Mouse (Mus musculus): ENCODE measurements around the gene Cd44. TPM values are rescaled to one million over a fixed set of nuclear protein-coding genes. Genes with fewer than 3 reads are reported as not detected.

The Cd44 gene
- 77.1 TPM for polyA plus RNA-seq (2012; fragmentation: generic; extraction: Trizol)

DNA sequence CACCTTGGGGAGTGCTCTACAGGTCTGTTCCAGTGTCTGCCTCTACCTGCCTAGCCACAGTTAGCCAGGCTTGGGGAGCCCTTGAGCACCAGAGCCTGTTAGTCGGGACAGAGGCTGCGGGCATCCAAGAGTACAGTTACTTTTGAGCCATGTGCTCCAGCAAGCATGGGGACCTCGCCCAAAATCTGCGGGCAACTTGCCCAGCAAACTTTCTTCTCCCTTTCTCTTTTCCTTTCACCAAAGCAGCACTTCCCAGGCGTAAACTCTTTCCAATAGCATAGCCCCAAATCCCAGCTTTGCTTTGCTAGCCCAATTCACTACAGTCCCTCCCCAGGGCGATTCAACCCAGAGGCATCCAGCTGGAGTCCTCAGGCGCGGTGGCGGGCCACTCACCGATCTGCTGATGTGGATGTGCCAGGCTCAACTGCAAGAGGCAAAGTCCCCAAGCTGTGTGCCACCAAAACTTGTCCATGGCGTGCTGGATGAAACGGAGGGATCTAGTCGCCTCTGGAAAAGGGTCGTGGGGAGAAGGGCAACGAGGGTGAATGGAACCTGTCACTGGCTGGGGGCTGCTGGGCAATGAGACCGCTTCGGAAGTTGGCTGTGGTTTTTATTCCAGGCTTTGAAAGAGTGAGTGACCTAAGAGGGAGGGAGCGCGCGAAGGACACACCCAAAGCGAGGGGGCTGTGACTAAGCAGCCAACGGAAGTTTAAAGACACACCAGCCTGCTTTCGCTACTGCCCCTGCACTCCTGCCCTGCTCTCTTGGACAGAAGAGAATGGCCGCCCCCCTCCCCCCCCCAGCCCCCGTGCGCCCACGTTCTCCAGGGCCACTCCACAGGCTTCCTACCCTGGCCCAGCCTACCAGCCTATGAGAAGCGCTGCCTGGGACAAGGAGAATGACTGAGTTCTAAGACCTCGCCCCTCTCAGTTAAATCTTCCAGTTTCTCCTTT lies at the start of gene Cd44:
Cd44 (minus strand) TSS at position 791 of the 953 bp plus-strand sequence.
- Histone ChIP-seq H3K4me3 (peak within 1 kb of the TSS; percentile 82), H3K27me3 (ENCODE audit: control insufficient read depth, insufficient read depth, insufficient read length) (no peaks in the 10 kb centered on the region), H3K4me2 (ENCODE audit: low read depth) (peak within 1 kb of the TSS; percentile 87), H3K36me3 (ENCODE audit: control insufficient read depth, insufficient read depth) (peaks cover 6% of the 10 kb centered on the region), H3K79me2 (ENCODE audit: control insufficient read depth, insufficient read depth) (peaks cover 52% of the 10 kb centered on the region), H3ac (ENCODE audit: control insufficient read depth, insufficient read length) (peak within 1 kb of the TSS; percentile 45)
- TF ChIP-seq POLR2AphosphoS2 (IDR thresholded peaks at IDR 0.05; ENCODE audit: insufficient read length, low read depth) = peak; percentile 99
- peak; percentile 98 for TF ChIP-seq POLR2A (IDR thresholded peaks at IDR 0.05; ENCODE audit: insufficient read length, low read depth)
- no peak for TF ChIP-seq REST (IDR thresholded peaks at IDR 0.05; ENCODE audit: insufficient read depth, insufficient read length)
- TF ChIP-seq CEBPB (IDR thresholded peaks at IDR 0.05; ENCODE audit: insufficient read depth, poor library complexity, severe bottlenecking) = 0 out of 2 replicates have a peak, but pooled peaks have one; percentile 10
- TF ChIP-seq MYOD1 (IDR thresholded peaks at IDR 0.05; ENCODE audit: control insufficient read depth in 1 of 3, insufficient read length in 2 of 3, low read depth in 2 of 3) = peak in 1 of 3 experiments; percentile 3
- TF ChIP-seq E2F4 (IDR thresholded peaks at IDR 0.05; ENCODE audit: insufficient read depth) = peak; percentile 54

DNA sequence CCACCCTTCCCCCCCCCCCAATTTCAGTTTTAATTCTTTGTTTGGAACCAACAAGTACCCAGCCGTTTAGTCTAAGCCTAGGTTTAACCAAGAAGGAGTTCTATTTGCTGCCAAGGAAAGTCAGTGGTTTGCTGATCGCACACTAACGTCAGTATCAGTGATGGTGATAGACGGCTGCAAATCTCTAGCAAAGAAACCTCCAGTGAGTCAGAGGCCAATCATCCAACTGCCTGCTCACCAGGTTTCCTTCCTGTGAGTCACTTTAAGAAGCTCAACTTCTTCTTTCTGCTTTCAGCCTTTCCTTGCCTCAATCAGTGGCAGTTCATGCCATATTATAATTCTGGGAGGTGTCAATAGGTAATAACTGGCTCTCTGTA lies 47.0 kb upstream of the Cd44 start:
- no peak overlapping the region for H3K4me3 ChIP-seq
- no peak overlapping the region for H3ac ChIP-seq (ENCODE audit: control insufficient read depth, insufficient read length)
- H3K79me2 ChIP-seq (ENCODE audit: control insufficient read depth, insufficient read depth) = no peaks in the 10 kb centered on the region
- TF ChIP-seq SRF (IDR thresholded peaks at IDR 0.05; ENCODE audit: control insufficient read depth, insufficient read length, low read depth) = no peak
- peak in 1 of 3 experiments; percentile 23 for TF ChIP-seq MYOD1 (IDR thresholded peaks at IDR 0.05; ENCODE audit: control insufficient read depth in 1 of 3, insufficient read length in 2 of 3, low read depth in 2 of 3)
- TF ChIP-seq TCF3 (IDR thresholded peaks at IDR 0.05; ENCODE audit: insufficient read length, low read depth) = no peak
- no peaks in the 10 kb centered on the region for H3K27me3 ChIP-seq (ENCODE audit: control insufficient read depth, insufficient read depth, insufficient read length)
- H3K36me3 ChIP-seq (ENCODE audit: control insufficient read depth, insufficient read depth) = no peaks in the 10 kb centered on the region
- H3K4me2 ChIP-seq (ENCODE audit: low read depth) = peak overlapping the region; percentile 77

DNA sequence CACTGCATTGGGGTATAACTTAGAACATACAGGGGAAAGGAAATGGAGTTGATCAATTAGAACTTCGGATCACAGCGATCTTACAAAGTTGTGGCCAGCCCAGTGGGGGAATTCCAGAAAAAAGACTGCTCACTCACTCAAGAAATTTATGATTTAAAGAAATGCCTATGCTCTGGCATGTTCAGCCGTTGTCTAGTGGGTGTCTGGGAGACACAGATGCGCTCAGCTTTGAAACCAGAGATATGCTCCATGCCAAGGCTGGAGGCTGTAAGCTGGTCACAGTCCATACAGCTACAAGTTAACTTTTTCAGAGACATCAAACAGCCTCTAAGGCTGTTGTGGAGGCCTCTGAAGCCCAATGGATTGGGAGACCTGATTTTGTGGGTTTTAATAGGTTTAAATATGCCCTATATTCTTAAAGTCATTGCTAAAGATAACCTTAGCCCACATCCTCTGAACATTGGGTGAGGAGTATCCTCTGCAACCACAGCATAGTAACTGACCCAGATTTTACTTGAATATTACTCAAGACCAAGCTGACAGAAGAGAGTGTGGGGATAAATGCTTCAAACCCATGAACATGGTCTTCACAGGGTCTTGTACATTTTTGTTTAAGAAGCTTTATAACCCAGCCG lies 46.5 kb upstream of the Cd44 start:
- TF ChIP-seq MYOG (IDR thresholded peaks at IDR 0.05; ENCODE audit: control insufficient read depth in 1 of 3, insufficient read depth in 1 of 3, insufficient read length in 2 of 3, low read depth in 2 of 3) (no peak), TCF12 (IDR thresholded peaks at IDR 0.05; ENCODE audit: insufficient read depth, poor library complexity, severe bottlenecking) (no peak), POLR2AphosphoS2 (IDR thresholded peaks at IDR 0.05; ENCODE audit: insufficient read length, low read depth) (no peak), REST (IDR thresholded peaks at IDR 0.05; ENCODE audit: insufficient read depth, insufficient read length) (no peak), E2F4 (IDR thresholded peaks at IDR 0.05; ENCODE audit: insufficient read depth) (no peak), MYOD1 (IDR thresholded peaks at IDR 0.05; ENCODE audit: control insufficient read depth in 1 of 3, insufficient read length in 2 of 3, low read depth in 2 of 3) (no peak), TCF3 (IDR thresholded peaks at IDR 0.05; ENCODE audit: insufficient read length, low read depth) (no peak)
- Histone ChIP-seq H3K4me2 (ENCODE audit: low read depth) (peak overlapping the region; percentile 77), H3K4me3 (no peak overlapping the region), H3K36me3 (ENCODE audit: control insufficient read depth, insufficient read depth) (no peaks in the 10 kb centered on the region), H3K79me2 (ENCODE audit: control insufficient read depth, insufficient read depth) (no peaks in the 10 kb centered on the region), H3ac (ENCODE audit: control insufficient read depth, insufficient read length) (no peak overlapping the region), H3K27me3 (ENCODE audit: control insufficient read depth, insufficient read depth, insufficient read length) (no peaks in the 10 kb centered on the region)

DNA sequence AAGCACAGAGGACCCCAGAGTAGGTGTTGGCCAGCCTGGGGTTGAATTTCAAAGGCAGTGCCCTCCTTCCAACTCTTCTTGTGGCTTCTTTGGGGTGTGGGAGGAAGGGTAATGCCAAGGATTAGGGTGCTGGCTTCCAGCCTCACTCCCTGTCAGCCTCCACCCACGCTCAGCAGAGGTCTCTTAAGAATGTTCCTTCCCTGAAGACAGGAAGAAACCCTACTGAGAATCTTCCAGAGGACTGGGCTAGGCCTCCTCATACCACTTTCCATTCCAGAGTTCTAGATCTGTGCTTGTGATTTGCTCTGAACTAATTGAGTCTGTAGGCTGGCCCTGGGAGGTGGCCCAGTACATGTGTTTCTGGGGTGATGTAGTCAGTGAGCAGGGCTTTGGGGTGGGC lies 43.6 kb upstream of the Cd44 start:
- H3K36me3 ChIP-seq (ENCODE audit: control insufficient read depth, insufficient read depth) = no peaks in the 10 kb centered on the region
- TF ChIP-seq POLR2AphosphoS2 (IDR thresholded peaks at IDR 0.05; ENCODE audit: insufficient read length, low read depth) = no peak
- TF ChIP-seq CEBPB (IDR thresholded peaks at IDR 0.05; ENCODE audit: insufficient read depth, poor library complexity, severe bottlenecking) = no peak
- TF ChIP-seq POLR2A (IDR thresholded peaks at IDR 0.05; ENCODE audit: insufficient read length, low read depth) = no peak
- no peak for TF ChIP-seq E2F4 (IDR thresholded peaks at IDR 0.05; ENCODE audit: insufficient read depth)
- peak in 1 of 3 experiments; percentile 15 for TF ChIP-seq MYOG (IDR thresholded peaks at IDR 0.05; ENCODE audit: control insufficient read depth in 1 of 3, insufficient read depth in 1 of 3, insufficient read length in 2 of 3, low read depth in 2 of 3)
- TF ChIP-seq SRF (IDR thresholded peaks at IDR 0.05; ENCODE audit: control insufficient read depth, insufficient read length, low read depth) = no peak
- TF ChIP-seq REST (IDR thresholded peaks at IDR 0.05; ENCODE audit: insufficient read depth, insufficient read length) = no peak
- TF ChIP-seq MYOD1 (IDR thresholded peaks at IDR 0.05; ENCODE audit: control insufficient read depth in 1 of 3, insufficient read length in 2 of 3, low read depth in 2 of 3) = no peak
- no peaks in the 10 kb centered on the region for H3K27me3 ChIP-seq (ENCODE audit: control insufficient read depth, insufficient read depth, insufficient read length)
- H3K4me2 ChIP-seq (ENCODE audit: low read depth) = peak overlapping the region; percentile 82
- H3K79me2 ChIP-seq (ENCODE audit: control insufficient read depth, insufficient read depth) = no peaks in the 10 kb centered on the region
- H3ac ChIP-seq (ENCODE audit: control insufficient read depth, insufficient read length) = no peak overlapping the region
- no peak overlapping the region for H3K4me3 ChIP-seq

DNA sequence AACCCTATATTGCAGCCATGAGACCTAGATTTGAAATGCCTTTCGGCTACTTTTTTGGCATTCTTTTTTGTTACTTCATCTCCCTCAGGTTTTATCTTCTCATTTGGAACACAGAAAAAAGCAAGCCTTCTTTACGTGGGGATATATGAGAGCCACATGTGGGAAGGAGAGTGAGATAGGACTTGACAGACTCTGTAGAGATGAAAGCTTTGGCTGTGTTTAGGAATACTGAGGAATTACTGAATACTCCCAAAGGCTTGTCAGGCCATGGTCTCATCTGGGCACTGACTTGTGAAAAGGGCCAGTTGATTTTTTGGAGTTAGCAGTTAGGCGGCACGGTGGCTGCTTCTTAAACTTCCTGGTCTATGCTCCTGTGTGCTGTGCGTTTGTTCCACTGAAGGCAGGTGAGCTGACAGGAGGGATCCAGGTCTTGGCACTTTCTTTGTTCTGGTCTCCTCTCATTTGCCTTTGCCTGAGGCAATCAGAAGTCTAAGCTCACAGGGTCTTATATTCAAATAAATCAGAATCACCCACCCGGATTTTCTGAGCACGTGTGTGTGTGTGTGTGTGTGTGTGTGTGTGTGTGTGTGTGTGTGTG lies 43.0 kb upstream of the Cd44 start:
- TF ChIP-seq POLR2A (IDR thresholded peaks at IDR 0.05; ENCODE audit: insufficient read length, low read depth) (no peak), E2F4 (IDR thresholded peaks at IDR 0.05; ENCODE audit: insufficient read depth) (no peak), TCF3 (IDR thresholded peaks at IDR 0.05; ENCODE audit: insufficient read length, low read depth) (no peak), TCF12 (IDR thresholded peaks at IDR 0.05; ENCODE audit: insufficient read depth, poor library complexity, severe bottlenecking) (no peak), POLR2AphosphoS2 (IDR thresholded peaks at IDR 0.05; ENCODE audit: insufficient read length, low read depth) (no peak), SRF (IDR thresholded peaks at IDR 0.05; ENCODE audit: control insufficient read depth, insufficient read length, low read depth) (no peak), CEBPB (IDR thresholded peaks at IDR 0.05; ENCODE audit: insufficient read depth, poor library complexity, severe bottlenecking) (no peak), MYOG (IDR thresholded peaks at IDR 0.05; ENCODE audit: control insufficient read depth in 1 of 3, insufficient read depth in 1 of 3, insufficient read length in 2 of 3, low read depth in 2 of 3) (no peak), REST (IDR thresholded peaks at IDR 0.05; ENCODE audit: insufficient read depth, insufficient read length) (no peak), MYOD1 (IDR thresholded peaks at IDR 0.05; ENCODE audit: control insufficient read depth in 1 of 3, insufficient read length in 2 of 3, low read depth in 2 of 3) (no peak), USF1 (IDR thresholded peaks at IDR 0.05; ENCODE audit: low read depth) (no peak), MAX (IDR thresholded peaks at IDR 0.05; ENCODE audit: low read depth) (no peak)
- H3K4me2 ChIP-seq (ENCODE audit: low read depth) = peak overlapping the region; percentile 82
- H3ac ChIP-seq (ENCODE audit: control insufficient read depth, insufficient read length) = no peak overlapping the region
- no peaks in the 10 kb centered on the region for H3K36me3 ChIP-seq (ENCODE audit: control insufficient read depth, insufficient read depth)
- H3K79me2 ChIP-seq (ENCODE audit: control insufficient read depth, insufficient read depth) = no peaks in the 10 kb centered on the region
- H3K27me3 ChIP-seq (ENCODE audit: control insufficient read depth, insufficient read depth, insufficient read length) = no peaks in the 10 kb centered on the region
- no peak overlapping the region for H3K4me3 ChIP-seq

All from myocyte (in vitro differentiated cells).